27 mouse cellular contexts compared by ENCODE assay signal in genomic region chr5:24021683-24022082, GRCm38 (mm10). TPM values are rescaled to one million over a fixed set of nuclear protein-coding genes. Genes with fewer than 3 reads are reported as not detected.
DNase-seq lines count a peak whose midpoint lies in the region; ATAC-seq and TF ChIP-seq lines count a peak whose summit lies in the region.
"Had no signal": no experiment of that assay in that cellular context is flagged by ENCODE, and none has a peak within 500 bp of the region (broad histone marks: within the 10 kb centered on the region; RNA-seq: fewer than 3 reads in every experiment).

No protein-coding gene starts in this region.

- no peak for TF ChIP-seq POLR2A in embryonic fibroblast, embryonic 13.5 days (IDR thresholded peaks at IDR 0.05; ENCODE audit: low read depth, low read length)

- no peak overlapping the region for H3K4me3 ChIP-seq in midbrain, embryonic 11.5 days (ENCODE audit: low read depth, low read length)
- H3K4me3 ChIP-seq in midbrain, embryonic 13.5 days (replicated peaks), result no peak overlapping the region
- H3K4me3 ChIP-seq in embryonic fibroblast, embryonic 13.5 days (ENCODE audit: insufficient read depth, low read length), result no peak overlapping the region
- H3K4me3 ChIP-seq: embryonic facial prominence, embryonic 10.5 days; forebrain, embryonic 12.5 days; heart, embryonic 12.5 days; hindbrain, embryonic 12.5 days; kidney, embryonic 15.5 days; left cerebral cortex, adult 2 months; limb, embryonic 15.5 days; midbrain, embryonic 12.5 days; neural tube, embryonic 12.5 days had no signal

- TF ChIP-seq CTCF in embryonic fibroblast, embryonic 13.5 days (IDR thresholded peaks at IDR 0.05; ENCODE audit: borderline replicate concordance, insufficient read depth, low read length), result no peak

- H3K9ac ChIP-seq in midbrain, embryonic 11.5 days (ENCODE audit: low read length), result no peak overlapping the region
- H3K9ac ChIP-seq in midbrain, embryonic 13.5 days (replicated peaks), result no peak overlapping the region
- H3K9ac ChIP-seq: forebrain, embryonic 12.5 days; heart, embryonic 12.5 days; hindbrain, embryonic 12.5 days; kidney, embryonic 15.5 days; limb, embryonic 15.5 days; midbrain, embryonic 12.5 days; neural tube, embryonic 12.5 days had no signal

- H3K36me3 ChIP-seq in midbrain, embryonic 11.5 days (ENCODE audit: control insufficient read depth, insufficient read depth, low read length), result no peaks in the 10 kb centered on the region
- H3K36me3 ChIP-seq in midbrain, embryonic 13.5 days, result peaks cover 4% of the 10 kb centered on the region; the same call in 1 of the 2 replicates
- H3K36me3 ChIP-seq: forebrain, embryonic 12.5 days; heart, embryonic 12.5 days; hindbrain, embryonic 12.5 days; kidney, embryonic 15.5 days; limb, embryonic 15.5 days; neural tube, embryonic 12.5 days had no signal

- no peaks in the 10 kb centered on the region for H3K9me3 ChIP-seq in midbrain, embryonic 11.5 days (ENCODE audit: control insufficient read depth, low read length)
- H3K9me3 ChIP-seq in midbrain, embryonic 13.5 days, result no peaks in the 10 kb centered on the region
- H3K9me3 ChIP-seq: embryonic facial prominence, embryonic 10.5 days; forebrain, embryonic 12.5 days; heart, embryonic 12.5 days; kidney, embryonic 15.5 days; limb, embryonic 15.5 days; neural tube, embryonic 12.5 days had no signal

- no peak for ATAC-seq in midbrain, embryonic 11.5 days (ENCODE audit: low FRiP score)
- no peak for ATAC-seq in midbrain, embryonic 13.5 days
- ATAC-seq: CD4-positive, CD25-positive, alpha-beta regulatory T cell, adult 4 months had no signal

- WGBS in midbrain, embryonic 11.5 days, result 74% methylated on average over 5 of the region's 5 CpGs
- 65% methylated on average over 5 of the region's 5 CpGs for WGBS in midbrain, embryonic 13.5 days

- no peaks in the 10 kb centered on the region for H3K27me3 ChIP-seq in midbrain, embryonic 11.5 days (ENCODE audit: control insufficient read depth, insufficient read depth, low read length)
- no peaks in the 10 kb centered on the region for H3K27me3 ChIP-seq in midbrain, embryonic 13.5 days
- H3K27me3 ChIP-seq: forebrain, embryonic 12.5 days; heart, embryonic 12.5 days; hindbrain, embryonic 12.5 days; kidney, embryonic 15.5 days; limb, embryonic 15.5 days; midbrain, embryonic 12.5 days; neural tube, embryonic 12.5 days had no signal

- DNase-seq in midbrain, embryonic 11.5 days (ENCODE audit: low spot score, missing footprints), result peak; percentile 62
- peak; percentile 68 for DNase-seq in NIH3T3 (ENCODE audit: low read depth)
- no peak for DNase-seq in kidney, postnatal 14 days
- DNase-seq in left cerebral cortex, adult 9 months (ENCODE audit: low spot score in 2 of 2), result no peak
- DNase-seq in layer of hippocampus, adult 9-11 months, result no peak
- DNase-seq: adrenal gland, postnatal 25 days; cerebellum, adult 11 months; cerebellum, postnatal 10 days; gastrocnemius, postnatal 14 days; heart, adult 18-20 months; heart, postnatal 10 days; kidney, adult 11 months; kidney, postnatal 4 days; left cerebral cortex, postnatal 4 days; thymus, postnatal 25 days had no signal

- H3K4me1 ChIP-seq in midbrain, embryonic 11.5 days (ENCODE audit: control insufficient read depth, insufficient read depth, low read length), result peaks cover 10% of the 10 kb centered on the region
- peaks cover 34% of the 10 kb centered on the region for H3K4me1 ChIP-seq in midbrain, embryonic 13.5 days (replicated peaks)
- H3K4me1 ChIP-seq in embryonic fibroblast, embryonic 13.5 days (ENCODE audit: control insufficient read depth, insufficient read depth, low read length), result peaks cover 6% of the 10 kb centered on the region

- no peak overlapping the region for H3K4me2 ChIP-seq in midbrain, embryonic 11.5 days
- no peak overlapping the region for H3K4me2 ChIP-seq in midbrain, embryonic 13.5 days (replicated peaks)
- H3K4me2 ChIP-seq: forebrain, embryonic 12.5 days; heart, embryonic 12.5 days; hindbrain, embryonic 12.5 days; kidney, embryonic 15.5 days; limb, embryonic 15.5 days; midbrain, embryonic 12.5 days; neural tube, embryonic 12.5 days had no signal

- no peak overlapping the region for H3K27ac ChIP-seq in midbrain, embryonic 11.5 days (ENCODE audit: low read depth, low read length)
- no peak overlapping the region for H3K27ac ChIP-seq in midbrain, embryonic 13.5 days
- peak overlapping the region; percentile 85 for H3K27ac ChIP-seq in embryonic fibroblast, embryonic 13.5 days (ENCODE audit: insufficient read depth, low read length)
- H3K27ac ChIP-seq: embryonic facial prominence, embryonic 10.5 days; forebrain, embryonic 12.5 days; kidney, embryonic 15.5 days; left cerebral cortex, adult 2 months; limb, embryonic 15.5 days; midbrain, embryonic 12.5 days; neural tube, embryonic 12.5 days had no signal

RNA-seq across cellular contexts. Expression of gene Fam126a, which starts 8.8 kb away (rescaled TPM):
- polyA plus RNA-seq in midbrain, embryonic 11.5 days (2014; fragmentation: Nextera tagmentation; extraction: Ambion mirVana), result 34.3 and 36.0 TPM in 2 replicates
- polyA plus RNA-seq in midbrain, embryonic 13.5 days (2015; fragmentation: Nextera tagmentation; extraction: Ambion mirVana), result 35.8 and 38.7 TPM in 2 replicates
- 38.2 and 47.7 TPM in 2 replicates for polyA plus RNA-seq in embryonic fibroblast, embryonic 13.5 days (2011; ENCODE audit: insufficient read length, low read depth, missing spikeins)

Comparison
In these comparisons a context has a peak if more than half of its experiments do, and no peak if none do; other contexts are left out.
1. DNase-seq: peak in midbrain, embryonic 11.5 days (single experiment) and NIH3T3 (single experiment); none in kidney, postnatal 14 days (single experiment), left cerebral cortex, adult 9 months (0 of 2) and layer of hippocampus, adult 9-11 months (single experiment).